Mouse (Mus musculus): ENCODE results near the gene 6030458C11Rik. TPM values are rescaled to one million over a fixed set of nuclear protein-coding genes. Genes with fewer than 3 reads are reported as not detected.
A peak's percentile ranks its signal among the peaks of the same experiment; 100 is the strongest.

The 6030458C11Rik gene
- total and polyA plus RNA-seq, 3 experiments: 7.3 to 14.1 (median 13.2) TPM

- intact Hi-C loops (cut with DNase I): loop anchor here (10.0 kb wide), 1 partner anchor 621 kb away; the partner anchor contains the start of gene Mtmr12
- H3K79me2 ChIP-seq (replicated peaks; ENCODE audit: control insufficient read depth, insufficient read depth, low read length): 0 out of 2 replicates have a peak, but pooled peaks cover 2% of the 10 kb centered on the region
- TF ChIP-seq CTCF (IDR thresholded peaks at IDR 0.05): no peak
- TF ChIP-seq EP300 (IDR thresholded peaks at IDR 0.05; ENCODE audit: insufficient read depth, low read depth, low read length): no peak
- no peak for TF ChIP-seq POLR2A (IDR thresholded peaks at IDR 0.05; ENCODE audit: insufficient read depth, low read depth, low read length)
- no peak overlapping the region for H3K27ac ChIP-seq
- H3K9ac ChIP-seq (ENCODE audit: low read depth, low read length): peak overlapping the region; percentile 62; the same call in 1 of the 2 replicates
- no peak for DNase-seq
- H3K36me3 ChIP-seq (ENCODE audit: control insufficient read depth, insufficient read depth, low read length): no peaks in the 10 kb centered on the region
- H3K4me3 ChIP-seq: peak overlapping the region; percentile 92
- no peaks in the 10 kb centered on the region for H3K27me3 ChIP-seq (ENCODE audit: control insufficient read depth, insufficient read depth, low read length)
- peaks cover 1% of the 10 kb centered on the region for H3K4me1 ChIP-seq (ENCODE audit: control insufficient read depth, insufficient read depth, low read length)
- WGBS: 52% methylated on average over 12 of the region's 12 CpGs
Measured at GRCm38 (mm10) chr15:12825408-12825807, 959 bp upstream of the 6030458C11Rik start.

GRCm38 (mm10) chr15:12824965-12825364 lies 516 bp upstream of the 6030458C11Rik start:
- peaks cover 1% of the 10 kb centered on the region for H3K4me1 ChIP-seq (ENCODE audit: control insufficient read depth, insufficient read depth, low read length)
- DNase-seq: no peak
- TF ChIP-seq POLR2A (IDR thresholded peaks at IDR 0.05; ENCODE audit: insufficient read depth, low read depth, low read length) (no peak), CTCF (IDR thresholded peaks at IDR 0.05) (no peak), EP300 (IDR thresholded peaks at IDR 0.05; ENCODE audit: insufficient read depth, low read depth, low read length) (no peak)
- H3K27ac ChIP-seq: peak overlapping the region; percentile 76
- H3K36me3 ChIP-seq (ENCODE audit: control insufficient read depth, insufficient read depth, low read length): no peaks in the 10 kb centered on the region
- peak overlapping the region; percentile 62 for H3K9ac ChIP-seq (ENCODE audit: low read depth, low read length)
- intact Hi-C loops (cut with DNase I): loop anchor here (10.0 kb wide), 1 partner anchor 620 kb away; the partner anchor contains the start of gene Mtmr12
- H3K4me3 ChIP-seq: peak overlapping the region; percentile 92
- H3K27me3 ChIP-seq (ENCODE audit: control insufficient read depth, insufficient read depth, low read length): no peaks in the 10 kb centered on the region
- 0 out of 2 replicates have a peak, but pooled peaks cover 2% of the 10 kb centered on the region for H3K79me2 ChIP-seq (replicated peaks; ENCODE audit: control insufficient read depth, insufficient read depth, low read length)
- WGBS: under 1% methylated on average over 31 of the region's 31 CpGs

- DNase-seq: no peak
- intact Hi-C loops (cut with DNase I): loop anchor here (10.0 kb wide), 1 partner anchor 619 kb away; the partner anchor contains the start of gene Mtmr12
- Histone ChIP-seq H3K4me3 (peak overlapping the region; percentile 92), H3K27ac (peak overlapping the region; percentile 90), H3K27me3 (ENCODE audit: control insufficient read depth, insufficient read depth, low read length) (no peaks in the 10 kb centered on the region), H3K9ac (ENCODE audit: low read depth, low read length) (peak overlapping the region; percentile 93; the same call in 1 of the 2 replicates), H3K79me2 (replicated peaks; ENCODE audit: control insufficient read depth, insufficient read depth, low read length) (0 out of 2 replicates have a peak, but pooled peaks cover 2% of the 10 kb centered on the region), H3K4me1 (ENCODE audit: control insufficient read depth, insufficient read depth, low read length) (peaks cover 1% of the 10 kb centered on the region), H3K36me3 (ENCODE audit: control insufficient read depth, insufficient read depth, low read length) (no peaks in the 10 kb centered on the region)
- WGBS: 87% methylated on average over 2 of the region's 2 CpGs
- TF ChIP-seq POLR2A (IDR thresholded peaks at IDR 0.05; ENCODE audit: insufficient read depth, low read depth, low read length): no peak
- TF ChIP-seq CTCF (IDR thresholded peaks at IDR 0.05): no peak
- no peak for TF ChIP-seq EP300 (IDR thresholded peaks at IDR 0.05; ENCODE audit: insufficient read depth, low read depth, low read length)
Measured at GRCm38 (mm10) chr15:12823455-12824119, 862 bp downstream of the 6030458C11Rik start.

- TF ChIP-seq POLR2A (IDR thresholded peaks at IDR 0.05; ENCODE audit: insufficient read depth, low read depth, low read length): no peak
- no peak for TF ChIP-seq EP300 (IDR thresholded peaks at IDR 0.05; ENCODE audit: insufficient read depth, low read depth, low read length)
- 0 out of 2 replicates have a peak, but pooled peaks cover 2% of the 10 kb centered on the region for H3K79me2 ChIP-seq (replicated peaks; ENCODE audit: control insufficient read depth, insufficient read depth, low read length)
- WGBS: 75% methylated on average over 9 of the region's 9 CpGs
- no peak for DNase-seq
- H3K27ac ChIP-seq: no peak overlapping the region
- H3K36me3 ChIP-seq (ENCODE audit: control insufficient read depth, insufficient read depth, low read length): no peaks in the 10 kb centered on the region
- intact Hi-C loops (cut with DNase I): loop anchor here (10.0 kb wide), 1 partner anchor 618 kb away; the partner anchor contains the start of gene Mtmr12
- H3K27me3 ChIP-seq (ENCODE audit: control insufficient read depth, insufficient read depth, low read length): no peaks in the 10 kb centered on the region
- no peak overlapping the region for H3K9ac ChIP-seq (ENCODE audit: low read depth, low read length)
- no peak overlapping the region for H3K4me3 ChIP-seq
- H3K4me1 ChIP-seq (ENCODE audit: control insufficient read depth, insufficient read depth, low read length): peaks cover 1% of the 10 kb centered on the region
Measured at GRCm38 (mm10) chr15:12822416-12823395, 1.7 kb downstream of the 6030458C11Rik start.

GRCm38 (mm10) chr15:12817592-12817991 lies 6.9 kb downstream of the 6030458C11Rik start:
- no peak for DNase-seq
- intact Hi-C loops (cut with DNase I): no loop called here
- TF ChIP-seq EP300 (IDR thresholded peaks at IDR 0.05; ENCODE audit: insufficient read depth, low read depth, low read length): no peak
- no peak for TF ChIP-seq CTCF (IDR thresholded peaks at IDR 0.05)
- TF ChIP-seq POLR2A (IDR thresholded peaks at IDR 0.05; ENCODE audit: insufficient read depth, low read depth, low read length): no peak
- 93% methylated on average over 8 of the region's 8 CpGs for WGBS
- Histone ChIP-seq H3K9ac (ENCODE audit: low read depth, low read length) (no peak overlapping the region), H3K36me3 (ENCODE audit: control insufficient read depth, insufficient read depth, low read length) (no peaks in the 10 kb centered on the region), H3K27ac (no peak overlapping the region), H3K4me3 (no peak overlapping the region), H3K27me3 (ENCODE audit: control insufficient read depth, insufficient read depth, low read length) (no peaks in the 10 kb centered on the region), H3K4me1 (ENCODE audit: control insufficient read depth, insufficient read depth, low read length) (no peaks in the 10 kb centered on the region), H3K79me2 (replicated peaks; ENCODE audit: control insufficient read depth, insufficient read depth, low read length) (no peaks in the 10 kb centered on the region)

Measured in heart, adult 2 months (tissue).